Mouse (Mus musculus): ENCODE measurements around the gene Nlgn3. TPM values are rescaled to one million over a fixed set of nuclear protein-coding genes. Genes with fewer than 3 reads are reported as not detected.
"Not testable (repeated sequence)": the region's sequence is repeated elsewhere in the genome, so short reads cannot be mapped to it uniquely, and the experiment has no call there.

Nlgn3 gene
- polyA plus RNA-seq, 1 experiment from 2014 or later: 72.3 TPM

DNA sequence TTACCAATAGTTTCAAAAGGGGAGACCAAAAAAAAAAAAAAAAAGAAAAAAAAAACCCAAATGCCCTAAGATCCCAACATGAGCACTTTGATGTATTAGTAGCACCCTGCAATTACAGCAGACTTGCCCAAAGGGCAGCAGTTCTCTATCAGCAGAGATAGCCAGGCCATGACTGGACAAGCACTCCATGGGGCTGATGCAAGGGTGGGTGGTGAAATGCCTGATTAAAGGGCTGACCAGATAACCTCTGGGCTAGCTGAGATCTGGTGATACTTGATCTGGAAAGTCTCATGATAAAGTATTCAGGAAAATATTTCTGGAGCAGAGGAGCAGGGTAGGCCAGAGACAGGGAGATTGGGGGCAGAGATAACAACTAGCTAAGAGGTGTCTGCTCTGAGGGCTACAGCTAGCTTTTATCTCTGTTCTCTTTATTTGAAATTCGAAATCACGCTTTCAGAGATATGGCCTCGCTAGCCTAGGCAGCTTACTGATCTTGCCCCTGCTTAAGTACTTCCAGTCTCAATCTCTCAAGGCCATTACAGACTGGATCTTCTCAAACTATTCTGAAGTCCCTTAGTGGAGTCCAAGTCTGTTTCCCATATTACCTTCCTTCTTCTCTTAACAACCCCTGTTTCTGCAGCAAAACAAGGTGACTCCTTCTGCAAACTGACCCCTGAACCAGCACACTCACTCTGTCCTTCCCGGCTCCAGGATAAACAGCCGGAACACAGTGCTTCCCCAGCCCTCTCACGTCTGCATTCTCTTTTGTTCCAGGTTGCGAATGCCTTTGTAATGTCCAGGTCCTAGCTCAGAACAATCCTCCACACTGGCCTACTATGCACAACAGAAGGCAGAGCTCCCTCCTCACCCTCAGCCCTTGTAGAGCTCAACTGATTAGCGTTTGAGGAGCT lies 27.3 kb downstream of the Nlgn3 start:
- no peak overlapping the region for H3K27ac ChIP-seq (ENCODE audit: low read length)
- no peaks in the 10 kb centered on the region for H3K4me1 ChIP-seq (replicated peaks; ENCODE audit: control insufficient read depth, insufficient read depth, low read length)
- H3K36me3 ChIP-seq (ENCODE audit: control insufficient read depth, insufficient read depth): no peaks in the 10 kb centered on the region
- H3K4me2 ChIP-seq (ENCODE audit: low read length): no peak overlapping the region
- H3K27me3 ChIP-seq (replicated peaks; ENCODE audit: control insufficient read depth, insufficient read depth, low read length): no peaks in the 10 kb centered on the region
- ATAC-seq: no peak
- H3K4me3 ChIP-seq (replicated peaks; ENCODE audit: low read length): no peak overlapping the region
- no peaks in the 10 kb centered on the region for H3K9me3 ChIP-seq (ENCODE audit: control insufficient read depth, low read length)
- H3K9ac ChIP-seq (replicated peaks; ENCODE audit: low read depth, low read length): no peak overlapping the region
- WGBS: 60% methylated on average over 8 of the region's 8 CpGs

GRCm38 (mm10) chrX:101329372-101330028 lies 30.5 kb downstream of the Nlgn3 start:
- Histone ChIP-seq H3K4me1 (replicated peaks; ENCODE audit: control insufficient read depth, insufficient read depth, low read length) (peaks cover 4% of the 10 kb centered on the region; the same call in 1 of the 2 replicates), H3K4me2 (ENCODE audit: low read length) (no peak overlapping the region), H3K9me3 (ENCODE audit: control insufficient read depth, low read length) (no peaks in the 10 kb centered on the region), H3K27ac (ENCODE audit: low read length) (0 out of 2 replicates have a peak overlapping the region, but pooled peaks have one; percentile 6), H3K27me3 (replicated peaks; ENCODE audit: control insufficient read depth, insufficient read depth, low read length) (no peaks in the 10 kb centered on the region), H3K36me3 (ENCODE audit: control insufficient read depth, insufficient read depth) (no peaks in the 10 kb centered on the region), H3K9ac (replicated peaks; ENCODE audit: low read depth, low read length) (no peak overlapping the region), H3K4me3 (replicated peaks; ENCODE audit: low read length) (no peak overlapping the region)
- 16% methylated on average over 8 of the region's 10 CpGs for WGBS
- ATAC-seq: no peak

- Histone ChIP-seq H3K9ac (replicated peaks; ENCODE audit: low read depth, low read length) (peak overlapping the region; percentile 53), H3K4me2 (ENCODE audit: low read length) (peak overlapping the region; percentile 61), H3K4me1 (replicated peaks; ENCODE audit: control insufficient read depth, insufficient read depth, low read length) (peaks cover 4% of the 10 kb centered on the region; the same call in 1 of the 2 replicates), H3K9me3 (ENCODE audit: control insufficient read depth, low read length) (no peaks in the 10 kb centered on the region), H3K27me3 (replicated peaks; ENCODE audit: control insufficient read depth, insufficient read depth, low read length) (no peaks in the 10 kb centered on the region), H3K4me3 (replicated peaks; ENCODE audit: low read length) (peak overlapping the region; percentile 44), H3K36me3 (ENCODE audit: control insufficient read depth, insufficient read depth) (no peaks in the 10 kb centered on the region), H3K27ac (ENCODE audit: low read length) (peak overlapping the region; percentile 93)
- no peak; the same call in 1 of the 2 replicates for ATAC-seq
- WGBS: 31% methylated on average over 9 of the region's 9 CpGs
Measured at GRCm38 (mm10) chrX:101332031-101332374, 33.0 kb downstream of the Nlgn3 start.

GRCm38 (mm10) chrX:101332375-101333211 lies 33.6 kb downstream of the Nlgn3 start:
- Histone ChIP-seq H3K36me3 (ENCODE audit: control insufficient read depth, insufficient read depth) (no peaks in the 10 kb centered on the region), H3K4me2 (ENCODE audit: low read length) (peak overlapping the region; percentile 61), H3K4me3 (replicated peaks; ENCODE audit: low read length) (peak overlapping the region; percentile 44), H3K4me1 (replicated peaks; ENCODE audit: control insufficient read depth, insufficient read depth, low read length) (peaks cover 4% of the 10 kb centered on the region; the same call in 1 of the 2 replicates), H3K9me3 (ENCODE audit: control insufficient read depth, low read length) (no peaks in the 10 kb centered on the region), H3K27ac (ENCODE audit: low read length) (peak overlapping the region; percentile 93), H3K27me3 (replicated peaks; ENCODE audit: control insufficient read depth, insufficient read depth, low read length) (no peaks in the 10 kb centered on the region), H3K9ac (replicated peaks; ENCODE audit: low read depth, low read length) (peak overlapping the region; percentile 54)
- WGBS: 14% methylated on average over 41 of the region's 49 CpGs
- peak; percentile 98 for ATAC-seq

DNA sequence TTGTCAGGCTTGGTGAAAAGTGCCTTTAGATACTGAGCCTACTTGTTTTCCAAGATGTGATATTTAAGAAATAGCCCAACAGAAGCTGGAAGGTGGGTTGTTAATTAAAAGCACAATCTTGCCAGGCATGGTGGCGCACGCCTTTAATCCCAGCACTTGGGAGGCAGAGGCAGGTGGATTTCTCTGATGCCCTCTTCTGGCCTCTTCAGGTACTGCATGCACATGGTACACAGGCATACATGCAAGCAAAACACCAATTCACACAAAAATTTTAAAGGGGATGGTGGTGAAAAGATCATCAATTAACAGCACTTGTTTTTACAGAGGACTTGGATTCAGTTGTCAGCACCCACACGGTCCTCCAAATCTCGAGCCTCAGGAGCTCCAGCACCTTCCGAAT lies 35.6 kb downstream of the Nlgn3 start:
- Histone ChIP-seq H3K4me2 (ENCODE audit: low read length) (no peak overlapping the region), H3K36me3 (ENCODE audit: control insufficient read depth, insufficient read depth) (no peaks in the 10 kb centered on the region), H3K4me1 (replicated peaks; ENCODE audit: control insufficient read depth, insufficient read depth, low read length) (peaks cover 4% of the 10 kb centered on the region; the same call in 1 of the 2 replicates), H3K27me3 (replicated peaks; ENCODE audit: control insufficient read depth, insufficient read depth, low read length) (no peaks in the 10 kb centered on the region), H3K4me3 (replicated peaks; ENCODE audit: low read length) (no peak overlapping the region), H3K9ac (replicated peaks; ENCODE audit: low read depth, low read length) (no peak overlapping the region), H3K27ac (ENCODE audit: low read length) (no peak overlapping the region), H3K9me3 (ENCODE audit: control insufficient read depth, low read length) (no peaks in the 10 kb centered on the region)
- 89% methylated on average over 5 of the region's 5 CpGs for WGBS
- ATAC-seq: no peak

DNA sequence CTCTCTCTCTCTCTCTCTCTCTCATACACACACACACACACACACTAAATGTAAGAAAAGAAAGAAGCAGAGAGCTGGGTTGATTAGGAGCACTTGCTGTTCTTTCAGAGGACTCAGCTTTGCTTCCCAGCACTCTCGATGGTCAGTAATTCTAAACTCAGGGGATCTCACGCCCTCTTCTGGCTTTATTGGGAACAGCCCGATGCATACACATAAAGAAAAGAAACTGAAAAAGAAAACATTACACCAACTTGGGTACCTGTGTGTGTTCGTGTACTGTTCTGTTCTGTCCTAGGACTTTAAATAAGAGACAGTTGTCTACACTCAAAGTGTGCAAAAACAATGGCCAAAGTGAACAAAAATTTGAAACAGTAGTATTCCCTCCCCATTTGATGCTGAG lies 39.7 kb downstream of the Nlgn3 start:
- no peak overlapping the region for H3K4me3 ChIP-seq (replicated peaks; ENCODE audit: low read length)
- no peaks in the 10 kb centered on the region for H3K27me3 ChIP-seq (replicated peaks; ENCODE audit: control insufficient read depth, insufficient read depth, low read length)
- no peak overlapping the region for H3K9ac ChIP-seq (replicated peaks; ENCODE audit: low read depth, low read length)
- WGBS: 56% methylated on average over 4 of the region's 4 CpGs
- no peaks in the 10 kb centered on the region for H3K9me3 ChIP-seq (ENCODE audit: control insufficient read depth, low read length)
- no peak for ATAC-seq
- H3K27ac ChIP-seq (ENCODE audit: low read length): no peak overlapping the region
- no peak overlapping the region for H3K4me2 ChIP-seq (ENCODE audit: low read length)
- 0 out of 2 replicates have a peak, but pooled peaks cover 2% of the 10 kb centered on the region for H3K4me1 ChIP-seq (replicated peaks; ENCODE audit: control insufficient read depth, insufficient read depth, low read length)
- no peaks in the 10 kb centered on the region for H3K36me3 ChIP-seq (ENCODE audit: control insufficient read depth, insufficient read depth)

DNA sequence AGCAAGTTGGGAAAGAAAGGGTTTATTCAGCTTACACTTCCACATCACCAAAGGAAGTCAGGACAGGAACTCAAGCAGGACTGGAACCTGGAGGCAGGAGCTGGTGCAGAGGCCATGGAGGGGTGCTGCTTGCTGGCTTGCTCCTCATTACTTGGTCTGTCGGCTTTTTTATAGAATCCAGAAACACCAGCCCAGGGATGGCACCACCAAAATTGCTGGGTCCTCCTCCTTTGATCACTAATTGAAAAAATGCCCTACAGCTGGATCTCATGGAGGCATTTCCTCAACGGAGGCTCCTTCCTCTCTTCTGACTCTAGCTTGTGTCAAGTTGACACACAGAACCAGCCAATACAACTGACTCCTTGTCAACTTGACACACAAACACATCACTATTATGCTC lies 43.9 kb downstream of the Nlgn3 start:
- not testable (repeated sequence) for H3K4me2 ChIP-seq (ENCODE audit: low read length); H3K27me3 ChIP-seq (replicated peaks; ENCODE audit: control insufficient read depth, insufficient read depth, low read length); H3K36me3 ChIP-seq (ENCODE audit: control insufficient read depth, insufficient read depth); H3K9me3 ChIP-seq (ENCODE audit: control insufficient read depth, low read length); H3K4me1 ChIP-seq (replicated peaks; ENCODE audit: control insufficient read depth, insufficient read depth, low read length); H3K9ac ChIP-seq (replicated peaks; ENCODE audit: low read depth, low read length); H3K4me3 ChIP-seq (replicated peaks; ENCODE audit: low read length); H3K27ac ChIP-seq (ENCODE audit: low read length); ATAC-seq
- 84% methylated on average over 2 of the region's 2 CpGs for WGBS

DNA sequence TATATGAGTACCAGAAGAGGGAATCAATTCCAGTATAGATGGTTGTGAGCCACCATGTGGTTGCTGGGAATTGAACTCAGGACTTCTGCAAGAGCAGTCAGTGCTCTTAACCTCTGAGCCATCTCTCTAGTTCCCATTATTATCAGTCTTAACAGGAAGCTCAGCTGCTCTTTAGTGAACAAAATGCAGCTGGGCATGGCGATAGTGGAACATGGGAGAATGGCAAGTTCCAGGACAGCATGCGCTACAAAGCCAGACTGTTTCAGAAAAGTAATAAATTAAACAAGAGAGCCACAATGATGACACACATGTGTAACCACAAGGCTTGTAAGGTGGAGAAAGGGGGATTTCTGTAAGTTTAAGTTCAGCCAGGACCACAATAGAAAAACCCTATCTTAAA lies 46.5 kb downstream of the Nlgn3 start:
- no peak overlapping the region for H3K27ac ChIP-seq (ENCODE audit: low read length)
- no peak for ATAC-seq
- WGBS: 90% methylated on average over 2 of the region's 2 CpGs
- no peaks in the 10 kb centered on the region for H3K27me3 ChIP-seq (replicated peaks; ENCODE audit: control insufficient read depth, insufficient read depth, low read length)
- H3K4me1 ChIP-seq (replicated peaks; ENCODE audit: control insufficient read depth, insufficient read depth, low read length): no peaks in the 10 kb centered on the region
- H3K9ac ChIP-seq (replicated peaks; ENCODE audit: low read depth, low read length): no peak overlapping the region
- H3K4me3 ChIP-seq (replicated peaks; ENCODE audit: low read length): no peak overlapping the region
- H3K9me3 ChIP-seq (ENCODE audit: control insufficient read depth, low read length): no peaks in the 10 kb centered on the region
- H3K36me3 ChIP-seq (ENCODE audit: control insufficient read depth, insufficient read depth): no peaks in the 10 kb centered on the region
- H3K4me2 ChIP-seq (ENCODE audit: low read length): no peak overlapping the region

GRCm38 (mm10) chrX:101346475-101346874 lies 47.5 kb downstream of the Nlgn3 start:
- Histone ChIP-seq H3K27me3 (replicated peaks; ENCODE audit: control insufficient read depth, insufficient read depth, low read length) (no peaks in the 10 kb centered on the region), H3K9ac (replicated peaks; ENCODE audit: low read depth, low read length) (no peak overlapping the region), H3K4me2 (ENCODE audit: low read length) (no peak overlapping the region), H3K4me3 (replicated peaks; ENCODE audit: low read length) (no peak overlapping the region), H3K36me3 (ENCODE audit: control insufficient read depth, insufficient read depth) (no peaks in the 10 kb centered on the region), H3K27ac (ENCODE audit: low read length) (no peak overlapping the region), H3K9me3 (ENCODE audit: control insufficient read depth, low read length) (no peaks in the 10 kb centered on the region), H3K4me1 (replicated peaks; ENCODE audit: control insufficient read depth, insufficient read depth, low read length) (no peaks in the 10 kb centered on the region)
- ATAC-seq: peak; percentile 49; the same call in 1 of the 2 replicates
- 66% methylated on average over 4 of the region's 4 CpGs for WGBS

Measured in forebrain, embryonic 16.5 days (tissue).